Mouse (Mus musculus): ENCODE data around the gene Cby1.

DNA sequence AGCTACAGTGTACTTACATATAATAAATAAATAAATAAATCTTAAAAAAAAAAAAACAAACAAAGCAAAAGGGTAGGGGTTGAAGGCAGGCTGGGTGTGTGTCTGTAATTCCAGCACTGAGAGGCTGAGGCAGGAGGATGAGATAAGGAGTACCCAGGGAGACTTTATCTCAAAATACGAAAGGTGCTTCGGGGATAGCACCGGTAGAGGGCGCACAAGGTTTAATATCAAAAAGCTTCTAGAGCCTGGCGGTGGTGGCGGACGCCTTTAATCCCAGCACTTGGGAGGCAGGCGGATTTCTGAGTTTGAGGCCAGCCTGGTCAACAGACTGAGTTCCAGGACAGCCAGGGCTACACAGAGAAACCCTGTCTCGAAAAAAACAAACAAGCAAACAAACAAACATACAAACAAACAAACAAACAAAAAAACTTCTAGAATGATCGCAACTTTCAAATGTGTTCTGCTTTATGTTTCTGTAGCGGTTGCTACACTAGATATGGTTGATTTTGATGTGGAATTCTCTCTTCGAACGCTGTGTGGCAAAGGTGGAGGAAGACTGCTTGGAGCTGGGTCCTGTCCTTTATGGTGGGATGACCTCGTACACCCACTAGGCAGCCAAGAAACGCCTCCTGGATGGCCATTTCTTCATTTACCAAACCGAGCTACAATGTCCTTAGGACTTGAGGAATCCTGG, 1.0 kb upstream of the Cby1 start:
- TF ChIP-seq CTCF (IDR thresholded peaks at IDR 0.05; ENCODE audit: borderline replicate concordance, extremely low read depth, insufficient read depth, insufficient read length), result peak; percentile 64; the same call in 1 of the 2 replicates
- no peak for TF ChIP-seq POLR2A (IDR thresholded peaks at IDR 0.05; ENCODE audit: borderline replicate concordance, extremely low read depth, insufficient read depth, insufficient read length, poor library complexity, severe bottlenecking)
